Mouse (Mus musculus) ES-E14 (cell line): ENCODE data around the gene Ppp2r5a.

Source experiments
- MAFK ChIP-seq: IDR thresholded peaks from 2 replicates; pipeline ENCODE4 v1.6.1; 2014; ENCODE audit warnings: mild to moderate bottlenecking, low read depth, low read length, inconsistent platforms; ENCODE audit not compliant: insufficient read depth
- ZNF384 ChIP-seq: IDR thresholded peaks from 2 replicates; pipeline ENCODE4 v1.6.1; 2012; ENCODE audit warnings: low read depth, low read length, inconsistent platforms

DNA sequence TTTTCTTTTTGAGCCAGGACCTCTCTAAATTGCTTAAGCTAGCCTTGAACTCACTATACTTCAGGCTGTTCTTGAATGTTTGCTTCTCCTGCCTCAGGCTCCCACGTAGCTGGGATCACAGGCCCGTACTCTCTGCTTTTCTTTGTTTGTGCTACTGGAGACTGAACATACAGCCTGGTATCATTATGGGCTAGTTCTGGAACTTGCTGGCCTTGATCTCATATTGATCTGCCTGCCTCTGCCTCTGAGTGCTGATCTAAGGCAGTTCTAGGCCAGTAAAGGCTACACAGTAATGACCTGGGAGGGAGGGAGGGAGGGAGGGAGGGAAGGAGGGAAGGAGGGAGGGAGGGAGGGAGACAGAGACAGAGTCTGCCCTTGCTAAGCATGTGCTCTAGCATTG is 20.1 kb upstream of the Ppp2r5a start:
- no peak for TF ChIP-seq ZNF384
- no peak for TF ChIP-seq MAFK
